Comparison of ENCODE assay signal across 15 mouse cellular contexts in the genomic region with DNA sequence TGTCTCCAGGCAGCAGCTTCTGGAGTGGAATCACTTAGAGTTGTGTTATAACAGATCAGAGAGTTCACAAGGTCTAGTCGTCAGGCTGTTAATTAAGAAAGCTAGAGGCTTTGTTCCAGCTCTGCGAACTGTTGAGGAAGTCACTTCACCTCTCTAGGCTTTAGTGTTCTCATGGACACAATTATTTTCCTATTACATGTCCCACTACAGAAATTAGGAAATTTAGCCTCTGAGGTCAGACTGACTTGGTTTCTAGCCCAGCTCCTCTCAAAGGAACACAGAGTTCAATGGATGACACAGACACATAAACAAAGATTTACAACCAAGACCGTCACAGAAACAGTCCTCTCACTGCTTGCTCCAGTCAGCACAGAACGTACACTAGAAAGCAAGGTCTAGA. TPM values are rescaled to one million over a fixed set of nuclear protein-coding genes. Genes with fewer than 3 reads are reported as not detected.
DNase-seq lines count a peak whose midpoint lies in the region; ATAC-seq and TF ChIP-seq lines count a peak whose summit lies in the region.
"Had no signal": no experiment of that assay in that cellular context is flagged by ENCODE, and none has a peak within 500 bp of the region (broad histone marks: within the 10 kb centered on the region; RNA-seq: fewer than 3 reads in every experiment).

No protein-coding gene starts in this region.

- no peaks in the 10 kb centered on the region for H3K4me1 ChIP-seq in lung, embryonic 14.5 days (ENCODE audit: insufficient read depth)
- H3K4me1 ChIP-seq in lung, adult 2 months (ENCODE audit: control insufficient read depth, insufficient read depth, low read length) = no peaks in the 10 kb centered on the region
- no peaks in the 10 kb centered on the region for H3K4me1 ChIP-seq in kidney, postnatal 0 days (replicated peaks; ENCODE audit: insufficient read depth, low read length)
- H3K4me1 ChIP-seq: embryonic facial prominence, embryonic 12.5 days; limb, embryonic 15.5 days had no signal

- WGBS in lung, embryonic 14.5 days = 59% methylated on average over 4 of the region's 4 CpGs
- 64% methylated on average over 4 of the region's 4 CpGs for WGBS in lung, adult 2 months
- WGBS in kidney, postnatal 0 days = 31% methylated on average over 4 of the region's 4 CpGs

- no peak for TF ChIP-seq CTCF in lung, embryonic 14.5 days (IDR thresholded peaks at IDR 0.05; ENCODE audit: low read depth)
- TF ChIP-seq CTCF in lung, adult 2 months (IDR thresholded peaks at IDR 0.05; ENCODE audit: insufficient read depth, low read length) = no peak
- no peak for TF ChIP-seq CTCF in kidney, postnatal 0 days (IDR thresholded peaks at IDR 0.05; ENCODE audit: low read depth)

- no peak for ATAC-seq in lung, embryonic 14.5 days (ENCODE audit: insufficient read depth)
- ATAC-seq in kidney, postnatal 0 days (replicated peaks; ENCODE audit: low FRiP score, low read depth) = 0 out of 2 replicates have a peak, but pooled peaks have one; percentile 46

- no peaks in the 10 kb centered on the region for H3K9me3 ChIP-seq in lung, embryonic 14.5 days (ENCODE audit: low read depth, low read length)
- no peaks in the 10 kb centered on the region for H3K9me3 ChIP-seq in kidney, postnatal 0 days (replicated peaks; ENCODE audit: low read length)
- H3K9me3 ChIP-seq: embryonic facial prominence, embryonic 12.5 days; limb, embryonic 15.5 days had no signal

- TF ChIP-seq POLR2A in lung, adult 2 months (IDR thresholded peaks at IDR 0.05; ENCODE audit: borderline replicate concordance, extremely low read depth, low read depth, low read length) = no peak

- H3K4me2 ChIP-seq in lung, embryonic 14.5 days = no peak overlapping the region
- no peak overlapping the region for H3K4me2 ChIP-seq in kidney, postnatal 0 days (ENCODE audit: low read length)
- H3K4me2 ChIP-seq: embryonic facial prominence, embryonic 12.5 days; limb, embryonic 15.5 days had no signal

- H3K27ac ChIP-seq in lung, embryonic 14.5 days (ENCODE audit: low read depth) = no peak overlapping the region
- H3K27ac ChIP-seq in kidney, postnatal 0 days = no peak overlapping the region
- H3K27ac ChIP-seq: embryonic facial prominence, embryonic 12.5 days; heart, adult 2 months; limb, embryonic 15.5 days had no signal

- DNase-seq in adrenal gland, adult (ENCODE audit: inconsistent age in 2 of 2, low spot score in 1 of 2) = peak; percentile 53 to 79
- DNase-seq in adrenal gland, postnatal 25 days = no peak
- peak; percentile 53 for DNase-seq in lung, embryonic 14.5 days
- no peak for DNase-seq in lung, adult 2 months
- peak; percentile 81 for DNase-seq in kidney, postnatal 0 days (ENCODE audit: low spot score)
- DNase-seq in skeletal muscle tissue, adult 2 months (ENCODE audit: low read depth, low spot score) = peak; percentile 43
- DNase-seq in thymus, postnatal 10 days (ENCODE audit: low spot score in 2 of 2) = no peak
- no peak for DNase-seq in retina, postnatal 1 day
- DNase-seq: cerebellum, adult 11 months; cerebellum, postnatal 36 days; heart, adult 2 months; heart, postnatal 36 days; right cerebral cortex, postnatal 25 days had no signal

- H3K27me3 ChIP-seq in lung, embryonic 14.5 days (ENCODE audit: insufficient read depth, low read length) = no peaks in the 10 kb centered on the region
- no peaks in the 10 kb centered on the region for H3K27me3 ChIP-seq in kidney, postnatal 0 days (ENCODE audit: insufficient read depth, low read length)
- H3K27me3 ChIP-seq: embryonic facial prominence, embryonic 12.5 days; limb, embryonic 15.5 days had no signal

- no peaks in the 10 kb centered on the region for H3K36me3 ChIP-seq in lung, embryonic 14.5 days (ENCODE audit: insufficient read depth)
- no peaks in the 10 kb centered on the region for H3K36me3 ChIP-seq in kidney, postnatal 0 days (ENCODE audit: insufficient read depth, low read length)
- H3K36me3 ChIP-seq: embryonic facial prominence, embryonic 12.5 days; limb, embryonic 15.5 days had no signal

- no peak overlapping the region for H3K9ac ChIP-seq in lung, embryonic 14.5 days
- H3K9ac ChIP-seq in kidney, postnatal 0 days (ENCODE audit: low read depth, low read length) = no peak overlapping the region
- H3K9ac ChIP-seq: embryonic facial prominence, embryonic 12.5 days; limb, embryonic 15.5 days had no signal

- no peak overlapping the region for H3K4me3 ChIP-seq in lung, embryonic 14.5 days (ENCODE audit: low read depth, low read length)
- H3K4me3 ChIP-seq in lung, adult 2 months (replicated peaks; ENCODE audit: extremely low read depth, low read depth, low read length) = no peak overlapping the region
- H3K4me3 ChIP-seq in kidney, postnatal 0 days (replicated peaks; ENCODE audit: low read depth, low read length) = no peak overlapping the region
- H3K4me3 ChIP-seq: embryonic facial prominence, embryonic 12.5 days; heart, adult 2 months; limb, embryonic 15.5 days had no signal

RNA-seq across cellular contexts. Expression of gene Rras2, which starts 31.6 kb away (rescaled TPM):
- total RNA-seq in adrenal gland, postnatal 25 days (2021) = 23.9 and 28.3 TPM in 2 replicates
- polyA plus RNA-seq in lung, embryonic 14.5 days (2014; fragmentation: Nextera tagmentation; extraction: Ambion mirVana) = 47.1 and 48.3 TPM in 2 replicates
- 24.4 and 30.0 TPM in 2 replicates for polyA plus RNA-seq in lung, adult 2 months (2012; rRNA removed)
- polyA plus RNA-seq in kidney, postnatal 0 days (2015; fragmentation: Nextera tagmentation; extraction: Ambion mirVana) = 46.3 and 51.2 TPM in 2 replicates

Comparison
In these comparisons a context has a peak if more than half of its experiments do, and no peak if none do; other contexts are left out.
1. DNase-seq: peak in adrenal gland, adult (2 of 2), lung, embryonic 14.5 days (single experiment), kidney, postnatal 0 days (single experiment) and skeletal muscle tissue, adult 2 months (single experiment); none in adrenal gland, postnatal 25 days (single experiment), lung, adult 2 months (single experiment), thymus, postnatal 10 days (0 of 2) and retina, postnatal 1 day (single experiment).